Mouse (Mus musculus) ES-Bruce4 (cell line): ENCODE results near the gene Fbxo31.

ENCODE experiments used
- CTCF ChIP-seq: IDR thresholded peaks from one replicate; pipeline ENCODE4 v1.8.1; 2011; ENCODE audit warnings: low read depth, low read length
- EP300 ChIP-seq: IDR thresholded peaks from 2 replicates; pipeline ENCODE4 v1.6.1; 2011; ENCODE audit warnings: low read depth, low read length; ENCODE audit not compliant: insufficient read depth
- POLR2A ChIP-seq: IDR thresholded peaks from one replicate; pipeline ENCODE4 v1.8.1; 2011; ENCODE audit warnings: low read length; ENCODE audit not compliant: insufficient read depth

DNA sequence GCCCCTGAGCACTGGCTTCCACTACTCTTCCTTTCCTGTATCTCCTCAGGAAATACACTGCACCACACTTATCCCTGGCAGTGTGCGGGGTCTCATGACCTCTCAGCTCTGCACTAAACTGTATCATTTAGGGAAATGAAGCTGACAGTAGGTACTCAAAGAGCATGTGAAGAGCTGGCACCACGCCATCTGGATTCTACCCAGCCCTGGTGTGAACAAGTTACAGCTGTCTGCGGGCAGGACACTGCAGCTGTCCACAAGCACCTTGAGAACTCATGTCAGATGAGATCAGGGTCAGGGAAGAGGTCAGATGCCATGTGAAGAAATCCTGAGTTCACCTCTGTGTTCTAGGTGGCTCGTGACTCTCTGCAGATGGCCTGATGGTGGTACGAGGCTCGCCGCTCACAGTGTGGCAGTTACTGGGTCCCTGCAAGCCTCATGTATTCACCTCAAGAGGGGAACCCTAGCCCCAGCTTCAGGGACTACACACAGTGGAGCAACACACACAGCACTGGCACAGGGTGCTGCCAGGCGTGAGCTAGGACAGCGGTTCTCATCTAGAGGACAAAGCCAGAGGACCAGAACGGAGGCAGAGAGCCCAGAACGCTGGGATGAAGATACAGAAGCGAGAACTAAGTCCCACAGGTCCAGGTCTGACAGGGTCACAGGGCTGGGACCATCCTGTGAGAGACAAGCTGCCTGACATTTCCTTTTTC lies 42.4 kb upstream of the Fbxo31 start:
- TF ChIP-seq CTCF (no peak), POLR2A (no peak), EP300 (no peak)
